Mouse (Mus musculus) Patski (cell line): Measurements from ENCODE around the gene Otulinl. TPM values are rescaled to one million over a fixed set of nuclear protein-coding genes. Genes with fewer than 3 reads are reported as not detected.

ENCODE experiments used
- ATAC-seq: fragments of 100-300 bp; one replicate; pipeline ENCODE4 v1.8.0; 2021
- CTCF ChIA-PET: fragments of 350-600 bp; sonication (Branson Sonifier 250); formaldehyde crosslinking; loops from one replicate; lab custom pipeline; 2022; ENCODE audit warnings: inconsistent platforms; lab: Charles Lee
- POLR2A ChIA-PET: fragments of 350-600 bp; sonication (Branson Sonifier 250); formaldehyde crosslinking; loops from one replicate; lab custom pipeline; 2022; ENCODE audit warnings: antibody characterized with exemption, inconsistent platforms; lab: Charles Lee
- DNase-seq: peaks from one replicate; pipeline ENCODE4 v3.0.0-alpha.2; 2011; ENCODE audit warnings: low read depth, low spot score
- H3K27me3 ChIP-seq: fragments of 371-371 bp; one replicate; pipeline ENCODE4 v1.5.1; 2021
- CTCF ChIP-seq: fragments of 100-300 bp; IDR thresholded peaks from one replicate; pipeline ENCODE4 v1.5.1; 2021
- in situ Hi-C: fragments of 300-500 bp; cut with MboI; formaldehyde crosslinking; loops from 3 replicates; pipeline ENCODE4 v1.11.1; 2018; ENCODE audit warnings: low pct_unique_long_range_greater_than_20kb, mixed read lengths
- polyA plus RNA-seq: library from polyadenylated mRNA; unstranded; gene quantifications from one replicate; pipeline ENCODE4 v1.2.3, GENCODE M21; 2021

Otulinl gene
- polyA plus RNA-seq, 1 experiment from 2014 or later: 2.1 TPM

- peaks cover 8% of the 10 kb centered on the region for H3K27me3 ChIP-seq
- no peak for TF ChIP-seq CTCF
- in situ Hi-C loops: loop anchor here (10.0 kb wide), 1 partner anchor 167 kb away; no protein-coding TSS in a partner anchor
- ChIA-PET POLR2A (no interaction called here), CTCF (no interaction called here)
- ATAC-seq: no peak
- DNase-seq: no peak
Measured at GRCm38 (mm10) chr15:27657866-27658265, 23.5 kb downstream of the Otulinl start.

DNA sequence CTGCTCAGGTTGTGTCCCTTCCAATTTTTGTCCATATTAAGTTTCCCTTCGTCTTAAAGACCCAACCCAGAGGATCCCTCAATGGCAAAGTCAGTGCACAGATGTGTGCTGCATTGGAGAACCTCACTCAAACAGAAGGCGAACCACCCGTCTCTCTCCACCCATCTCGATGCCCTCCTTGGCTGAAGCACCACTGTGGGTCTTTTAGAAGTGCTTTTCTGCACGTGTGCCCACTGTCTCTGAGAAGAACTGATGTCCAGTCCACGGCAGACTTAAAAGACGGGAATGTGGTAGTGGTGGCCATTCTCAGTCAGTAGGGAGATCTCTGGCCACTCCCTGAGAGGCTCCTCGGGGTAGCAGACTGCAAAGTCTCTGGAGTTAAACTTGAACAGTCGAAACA, 24.8 kb downstream of the Otulinl start:
- CTCF ChIA-PET: no interaction called here
- no peak for DNase-seq
- peaks cover 10% of the 10 kb centered on the region for H3K27me3 ChIP-seq
- no peak for ATAC-seq
- TF ChIP-seq CTCF: no peak
- in situ Hi-C loops: loop anchor here (10.0 kb wide), 1 partner anchor 168 kb away; no protein-coding TSS in a partner anchor
- POLR2A ChIA-PET: no interaction called here

DNA sequence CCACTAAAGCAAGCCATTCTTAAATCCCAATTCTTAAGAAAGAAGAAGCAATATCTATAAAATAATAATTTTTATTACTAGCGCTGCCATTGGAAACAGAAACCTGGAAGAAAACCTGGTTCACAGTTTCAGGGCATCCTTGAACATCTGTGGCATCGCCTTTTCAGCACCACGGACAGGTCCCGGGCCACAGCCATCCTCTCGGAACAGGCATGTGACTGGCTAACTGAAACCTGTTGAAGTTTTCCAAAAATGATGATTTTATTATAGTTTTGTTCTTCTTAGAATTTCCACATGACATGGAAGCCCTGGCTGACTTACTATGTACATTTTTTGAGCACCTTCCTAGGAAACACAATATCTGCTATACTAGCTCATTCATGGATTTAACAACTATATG, 26.4 kb downstream of the Otulinl start:
- no peak for TF ChIP-seq CTCF
- in situ Hi-C loops: loop anchor here (10.0 kb wide), 1 partner anchor 170 kb away; no protein-coding TSS in a partner anchor
- ATAC-seq (no peak), DNase-seq (no peak)
- ChIA-PET CTCF (no interaction called here), POLR2A (no interaction called here)
- peaks cover 10% of the 10 kb centered on the region for H3K27me3 ChIP-seq

GRCm38 (mm10) chr15:27647686-27648085, 33.7 kb downstream of the Otulinl start:
- peak; percentile 58 for TF ChIP-seq CTCF
- DNase-seq (no peak), ATAC-seq (no peak)
- in situ Hi-C loops: loop anchor here (25.0 kb wide), 1 partner anchor 540 kb away; no protein-coding TSS in a partner anchor
- ChIA-PET CTCF (interaction anchor here (0.7 to 1.4 kb wide), 4 partner anchors 11 to 183 kb away, joined by 3 to 5 read pairs (median 4); no protein-coding TSS in a partner anchor), POLR2A (no interaction called here)
- H3K27me3 ChIP-seq: peaks cover 16% of the 10 kb centered on the region

GRCm38 (mm10) chr15:27646665-27647064, 34.7 kb downstream of the Otulinl start:
- ChIA-PET CTCF (interaction anchor here (1.4 kb wide), 1 partner anchor 13 kb away, joined by 5 read pairs; no protein-coding TSS in a partner anchor), POLR2A (no interaction called here)
- ATAC-seq (no peak), DNase-seq (no peak)
- peaks cover 16% of the 10 kb centered on the region for H3K27me3 ChIP-seq
- in situ Hi-C loops: loop anchor here (25.0 kb wide), 1 partner anchor 541 kb away; no protein-coding TSS in a partner anchor
- TF ChIP-seq CTCF: no peak

GRCm38 (mm10) chr15:27645250-27645649, 36.1 kb downstream of the Otulinl start:
- ChIA-PET POLR2A (no interaction called here), CTCF (interaction anchor here (1.2 kb wide), 3 partner anchors 15 to 326 kb away, joined by 3 read pairs; no protein-coding TSS in a partner anchor)
- H3K27me3 ChIP-seq: peaks cover 16% of the 10 kb centered on the region
- in situ Hi-C loops: loop anchor here (25.0 kb wide), 1 partner anchor 542 kb away; no protein-coding TSS in a partner anchor
- ATAC-seq (no peak), DNase-seq (no peak)
- no peak for TF ChIP-seq CTCF

DNA sequence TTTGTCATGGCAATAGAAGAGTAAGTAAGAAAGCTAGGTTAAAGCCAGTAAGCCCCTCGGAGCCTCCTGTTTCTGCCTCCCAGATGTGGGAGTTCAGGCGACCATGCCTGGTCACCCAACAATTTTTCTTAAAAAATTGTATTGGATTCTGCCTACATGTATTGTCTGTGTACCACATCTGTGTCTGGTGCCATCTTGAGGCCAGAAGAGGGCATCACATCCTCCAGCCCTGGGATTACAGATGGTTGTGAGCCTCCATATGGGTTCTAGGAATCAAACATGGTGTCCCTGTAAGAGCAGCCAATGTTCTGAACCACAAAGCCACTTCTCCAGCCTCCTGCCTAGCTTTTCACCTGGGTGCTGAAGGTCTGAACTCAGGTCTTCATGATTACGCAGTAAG, 38.5 kb downstream of the Otulinl start:
- CTCF ChIA-PET: interaction anchor here (0.9 to 2.3 kb wide), 5 partner anchors 10 to 325 kb away, joined by 3 to 7 read pairs (median 5); partner anchors contain the start of gene Otulin
- peak; percentile 85 for TF ChIP-seq CTCF
- DNase-seq (no peak), ATAC-seq (no peak)
- in situ Hi-C loops: loop anchor here (25.0 kb wide), 1 partner anchor 544 kb away; no protein-coding TSS in a partner anchor
- POLR2A ChIA-PET: no interaction called here
- H3K27me3 ChIP-seq: peaks cover 14% of the 10 kb centered on the region

- ChIA-PET POLR2A (no interaction called here), CTCF (interaction anchor here (1.2 to 2.3 kb wide), 2 partner anchors 8 to 324 kb away, joined by 3 to 7 read pairs; no protein-coding TSS in a partner anchor)
- DNase-seq (no peak), ATAC-seq (no peak)
- peaks cover 23% of the 10 kb centered on the region for H3K27me3 ChIP-seq
- no peak for TF ChIP-seq CTCF
- in situ Hi-C loops: loop anchor here (25.0 kb wide), 1 partner anchor 546 kb away; no protein-coding TSS in a partner anchor
Measured at GRCm38 (mm10) chr15:27641171-27641570, 40.2 kb downstream of the Otulinl start.

DNA sequence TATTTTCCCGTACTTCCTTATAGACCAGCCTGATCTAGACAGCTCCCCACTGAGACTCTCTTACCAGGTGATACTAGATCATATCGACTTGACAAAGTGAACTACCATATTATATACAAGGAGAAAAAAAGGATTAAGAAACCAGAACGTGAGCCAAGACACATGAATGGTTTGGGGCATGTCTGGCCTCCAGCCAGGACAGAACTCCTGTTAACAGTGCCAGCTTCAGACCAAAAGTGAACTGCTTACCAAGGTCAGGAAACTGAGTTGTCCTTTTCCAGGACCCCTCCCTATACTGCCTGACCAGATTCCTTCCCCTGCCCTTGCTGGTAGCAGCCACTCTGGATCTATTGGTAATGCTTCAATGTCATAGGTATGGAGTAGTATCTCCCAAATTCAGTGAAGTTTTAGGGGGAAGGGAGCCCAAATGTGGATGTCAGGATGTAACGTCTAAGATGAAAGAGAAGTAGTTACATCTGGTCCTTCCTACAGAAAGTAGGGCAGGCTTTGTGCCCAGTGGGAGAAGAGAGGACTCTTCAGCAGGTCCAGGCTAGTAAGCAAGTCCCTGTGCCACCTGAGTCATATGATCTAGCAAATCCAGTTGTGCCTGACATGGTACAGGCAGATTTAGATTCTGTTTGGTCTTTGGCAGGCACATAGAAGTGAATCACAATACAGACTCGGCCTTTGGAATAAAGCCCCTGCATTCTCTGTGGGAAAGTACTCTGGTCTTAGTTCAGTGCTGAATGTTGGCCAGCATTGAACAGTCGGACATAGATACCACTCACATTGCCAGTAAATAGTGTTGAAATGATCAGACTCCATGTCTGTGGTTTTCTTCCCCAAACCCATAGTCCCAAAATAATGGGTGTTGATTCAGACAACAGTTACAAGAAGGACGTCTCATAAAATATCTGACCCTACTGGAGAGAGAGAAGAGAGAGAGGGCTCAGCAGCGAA, 47.2 kb downstream of the Otulinl start:
- H3K27me3 ChIP-seq: peaks cover 10% of the 10 kb centered on the region
- ChIA-PET POLR2A (no interaction called here), CTCF (no interaction called here)
- in situ Hi-C loops: loop anchor here (25.0 kb wide), 1 partner anchor 553 kb away; no protein-coding TSS in a partner anchor
- TF ChIP-seq CTCF: no peak
- ATAC-seq (no peak), DNase-seq (no peak)
